Mouse (Mus musculus) ES-E14 (cell line): ENCODE measurements around the gene Csf2rb. TPM values are rescaled to one million over a fixed set of nuclear protein-coding genes. Genes with fewer than 3 reads are reported as not detected.
A peak's percentile ranks its signal among the peaks of the same experiment; 100 is the strongest.

Experiments
- DNase-seq: peaks from one replicate; pipeline ENCODE4 v3.0.0-alpha.2; 2013; ENCODE audit warnings: low read depth, low spot score
- H3K27ac ChIP-seq: 2 replicates; pipeline ENCODE4 v1.5.1; 2012; ENCODE audit warnings: low read depth, mild to moderate bottlenecking, low read length, moderate library complexity, mixed read lengths; ENCODE audit not compliant: poor library complexity, insufficient read depth, severe bottlenecking
- H3K36me3 ChIP-seq: 2 replicates; pipeline ENCODE4 v1.6.1; 2012; ENCODE audit warnings: mild to moderate bottlenecking, low read length, moderate library complexity, mixed read lengths; ENCODE audit not compliant: control insufficient read depth, poor library complexity, insufficient read depth, severe bottlenecking
- H3K4me1 ChIP-seq, 2 experiments: fragments of 150-350 bp in 1 of 2; sonication (generic) in 1 of 2; 2 replicates each; pipeline ENCODE4 v1.6.1; 2012; ENCODE audit warnings: low read length in 2 of 2, mild to moderate bottlenecking in 1 of 2, mixed read lengths in 1 of 2; ENCODE audit not compliant: control insufficient read depth in 2 of 2, insufficient read depth in 2 of 2, poor library complexity in 1 of 2
- H3K4me3 ChIP-seq, 2 experiments: fragments of 150-350 bp in 1 of 2; sonication (generic) in 1 of 2; 2 replicates each; pipeline ENCODE4 v1.5.1; 2012; ENCODE audit warnings: low read length in 2 of 2, low read depth in 1 of 2, mild to moderate bottlenecking in 1 of 2, mixed read lengths in 1 of 2; ENCODE audit not compliant: insufficient read depth in 1 of 2, poor library complexity in 1 of 2, severe bottlenecking in 1 of 2
- H3K9ac ChIP-seq: 2 replicates; pipeline ENCODE4 v1.6.1; 2012; ENCODE audit warnings: low read depth, mild to moderate bottlenecking, low read length, mixed read lengths; ENCODE audit not compliant: poor library complexity, insufficient read depth, severe bottlenecking
- H3K9me3 ChIP-seq: fragments of 150-350 bp; sonication (generic); 2 replicates; pipeline ENCODE4 v1.6.1; 2012; ENCODE audit warnings: low read depth, mild to moderate bottlenecking, low read length; ENCODE audit not compliant: control insufficient read depth, insufficient read depth
- CHD2 ChIP-seq: IDR thresholded peaks from 2 replicates; pipeline ENCODE4 v1.6.1; 2014; ENCODE audit warnings: mild to moderate bottlenecking, low read depth, low read length, inconsistent platforms
- HCFC1 ChIP-seq: IDR thresholded peaks from 2 replicates; pipeline ENCODE4 v1.6.1; 2012; ENCODE audit warnings: low read length, inconsistent platforms, borderline replicate concordance; ENCODE audit not compliant: insufficient read depth
- MAFK ChIP-seq: IDR thresholded peaks from 2 replicates; pipeline ENCODE4 v1.6.1; 2014; ENCODE audit warnings: mild to moderate bottlenecking, low read depth, low read length, inconsistent platforms; ENCODE audit not compliant: insufficient read depth
- ZC3H11A ChIP-seq: IDR thresholded peaks from 2 replicates; pipeline ENCODE4 v1.6.1; 2012; ENCODE audit warnings: low read depth, mild to moderate bottlenecking, inconsistent platforms, low read length, borderline replicate concordance
- ZNF384 ChIP-seq: IDR thresholded peaks from 2 replicates; pipeline ENCODE4 v1.6.1; 2012; ENCODE audit warnings: low read depth, low read length, inconsistent platforms
- in situ Hi-C, 2 experiments: fragments of 600-800 bp; cut with MboI; formaldehyde crosslinking; loops; one replicate each; pipeline ENCODE4 v1.15.1; 2025; ENCODE audit warnings: low sequenced_read_pairs in 2 of 2, inconsistent platforms in 1 of 2; ENCODE audit not compliant: unreplicated experiment in 2 of 2
- total RNA-seq: library from RNA; depleted of rRNA; stranded (reverse); fragments of 300-350 nt; gene quantifications from 2 replicates; pipeline ENCODE4 v1.2.3, GENCODE M21; 2012

Csf2rb gene
- total RNA-seq, 1 experiment = 1.1 TPM

DNA sequence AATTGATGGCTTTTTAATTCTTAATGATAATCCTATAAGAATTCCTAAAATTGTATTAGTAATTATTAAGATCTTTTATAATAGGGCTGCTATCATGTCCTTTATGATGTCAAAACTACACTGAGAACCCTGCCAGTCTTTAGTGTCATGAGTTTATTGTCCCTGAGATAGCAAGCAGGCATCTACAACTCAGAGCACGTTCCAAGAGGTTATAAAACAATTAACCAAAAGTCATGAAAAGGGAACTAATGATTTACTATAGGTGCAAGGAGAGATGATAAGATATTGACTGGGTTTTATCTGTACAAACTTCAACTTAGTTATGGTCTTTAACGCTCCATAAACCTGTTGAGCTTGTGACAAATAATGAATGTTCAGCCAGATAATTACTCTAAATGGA, 40.4 kb downstream of the Csf2rb start:
- Histone ChIP-seq H3K9ac (no peak overlapping the region), H3K36me3 (no peaks in the 10 kb centered on the region), H3K4me3 (no peak overlapping the region), H3K27ac (no peak overlapping the region), H3K9me3 (no peaks in the 10 kb centered on the region), H3K4me1 (no peaks in the 10 kb centered on the region)
- no peak for DNase-seq
- in situ Hi-C loops = no loop called here
- TF ChIP-seq HCFC1 (no peak), ZNF384 (no peak), CHD2 (no peak), ZC3H11A (no peak), MAFK (no peak)

DNA sequence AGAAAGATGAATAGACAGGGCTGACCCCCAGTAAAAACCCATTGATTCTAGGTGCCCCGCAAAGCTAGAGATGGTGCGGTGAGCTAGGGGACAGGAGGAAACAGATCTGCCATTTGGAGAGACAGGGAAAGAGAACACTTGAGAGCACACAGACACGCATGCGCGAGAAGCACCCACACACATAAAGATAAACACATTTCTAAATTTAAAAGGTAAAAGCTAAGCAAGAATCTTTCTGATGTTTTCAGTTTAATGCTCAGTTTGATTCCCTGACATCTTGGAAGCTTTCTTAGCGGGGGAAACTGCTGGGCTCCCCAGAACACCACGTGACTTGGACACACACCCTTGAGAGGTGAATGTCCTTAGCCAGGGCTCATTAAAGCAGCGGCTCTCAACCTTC, 41.3 kb downstream of the Csf2rb start:
- Histone ChIP-seq H3K9me3 (no peaks in the 10 kb centered on the region), H3K27ac (no peak overlapping the region), H3K4me1 (no peaks in the 10 kb centered on the region), H3K4me3 (no peak overlapping the region), H3K36me3 (no peaks in the 10 kb centered on the region), H3K9ac (no peak overlapping the region)
- in situ Hi-C loops = no loop called here
- DNase-seq = no peak
- TF ChIP-seq CHD2 = no peak
- no peak for TF ChIP-seq HCFC1
- no peak for TF ChIP-seq ZC3H11A
- no peak for TF ChIP-seq ZNF384
- no peak for TF ChIP-seq MAFK

DNA sequence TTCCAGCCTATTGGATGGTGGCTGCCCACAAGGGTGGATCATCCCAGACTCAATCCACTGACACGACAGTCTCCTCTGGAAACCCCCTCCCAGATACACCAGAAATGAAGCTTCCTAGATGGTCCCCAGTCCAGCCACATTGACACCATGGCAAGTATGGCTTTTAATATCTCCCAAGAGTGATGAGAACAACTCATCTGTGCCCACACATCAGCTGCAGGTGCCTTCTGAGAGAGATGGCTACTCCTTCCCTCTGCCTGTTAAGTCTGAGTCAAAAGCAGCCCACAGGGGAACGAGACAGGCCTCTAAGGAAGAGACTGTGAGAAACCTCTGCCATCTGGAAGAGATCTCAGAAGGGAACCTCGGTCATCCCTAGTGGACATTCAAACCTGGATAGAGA, 42.3 kb downstream of the Csf2rb start:
- TF ChIP-seq CHD2 (no peak), MAFK (no peak), ZC3H11A (no peak), ZNF384 (no peak), HCFC1 (no peak)
- Histone ChIP-seq H3K27ac (no peak overlapping the region), H3K36me3 (no peaks in the 10 kb centered on the region), H3K9ac (no peak overlapping the region), H3K4me3 (no peak overlapping the region), H3K4me1 (no peaks in the 10 kb centered on the region), H3K9me3 (no peaks in the 10 kb centered on the region)
- no peak for DNase-seq
- in situ Hi-C loops = no loop called here

DNA sequence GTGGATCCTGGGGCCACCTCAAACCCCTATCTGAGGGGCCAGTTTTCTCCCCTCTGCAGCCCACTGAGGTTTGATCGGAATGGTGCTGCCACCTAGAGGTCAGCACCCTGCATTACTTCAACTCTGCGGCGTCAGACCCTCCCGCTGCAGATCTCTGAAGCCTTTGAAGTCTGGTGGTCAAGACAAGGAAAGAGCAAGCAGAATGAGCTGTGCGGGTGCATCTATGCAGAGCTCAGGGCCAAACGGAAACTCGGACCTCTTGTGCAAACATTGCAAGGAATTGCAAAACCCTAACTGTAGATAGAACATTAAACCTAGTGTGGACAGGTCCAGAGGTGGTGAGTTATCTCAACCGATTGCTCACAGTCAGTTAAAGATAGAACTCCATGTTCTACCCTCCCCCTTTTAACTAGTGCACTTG, 43.4 kb downstream of the Csf2rb start:
- in situ Hi-C loops = no loop called here
- no peak for TF ChIP-seq MAFK
- no peak for TF ChIP-seq ZNF384
- TF ChIP-seq ZC3H11A = peak; percentile 44; the same call in 1 of the 2 replicates
- DNase-seq = peak; percentile 29
- Histone ChIP-seq H3K4me3 (no peak overlapping the region), H3K36me3 (no peaks in the 10 kb centered on the region), H3K27ac (no peak overlapping the region), H3K9ac (no peak overlapping the region), H3K4me1 (no peaks in the 10 kb centered on the region), H3K9me3 (no peaks in the 10 kb centered on the region)

DNA sequence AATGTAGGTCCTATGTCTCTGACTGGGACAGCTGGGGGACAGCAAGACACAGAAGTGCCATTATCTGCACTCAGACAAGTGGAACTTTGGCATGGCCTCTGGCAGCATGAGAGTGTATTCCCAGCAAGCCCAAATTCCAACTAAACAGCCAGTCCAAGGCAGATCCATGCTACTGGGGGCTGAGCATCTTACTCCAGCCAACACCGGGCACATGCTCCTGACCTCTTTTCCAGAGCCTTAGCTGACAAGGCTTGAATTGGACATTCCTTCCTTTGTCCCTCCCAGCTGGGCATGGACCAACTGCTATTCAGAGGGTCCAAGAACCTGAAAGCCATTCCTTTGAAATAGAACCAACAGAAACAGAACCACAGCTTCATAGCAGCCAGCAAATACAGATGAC, 44.1 kb downstream of the Csf2rb start:
- Histone ChIP-seq H3K9me3 (no peaks in the 10 kb centered on the region), H3K36me3 (no peaks in the 10 kb centered on the region), H3K9ac (no peak overlapping the region), H3K27ac (no peak overlapping the region), H3K4me3 (no peak overlapping the region), H3K4me1 (no peaks in the 10 kb centered on the region)
- TF ChIP-seq ZNF384 (no peak), HCFC1 (no peak), CHD2 (no peak)
- in situ Hi-C loops = no loop called here
- no peak for DNase-seq
